Mouse (Mus musculus): ENCODE results near the gene Cmpk1.

Gene Cmpk1

DNA sequence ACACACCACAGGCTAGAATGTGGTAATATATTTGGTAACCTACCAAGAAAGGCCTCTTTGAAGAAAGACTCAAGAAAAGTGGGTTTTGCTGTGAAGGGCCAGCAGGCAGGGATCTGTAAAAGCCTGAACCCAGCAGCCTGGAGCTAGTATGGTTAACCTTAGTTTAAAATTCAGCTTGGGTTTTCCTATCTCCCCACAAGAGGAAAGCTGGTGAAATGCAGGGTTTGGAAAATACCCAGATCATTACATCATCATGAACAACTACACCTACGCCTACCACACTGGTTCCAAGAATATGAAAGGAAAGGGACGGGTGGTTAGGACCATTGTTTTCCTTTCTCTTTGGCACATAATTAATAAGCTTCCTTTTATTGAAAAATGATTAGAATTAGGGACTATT is 28.8 kb downstream of the Cmpk1 start:
- TF ChIP-seq GATA4 (IDR thresholded peaks at IDR 0.05; ENCODE audit: insufficient replicate concordance, low read length) = no peak

GRCm38 (mm10) chr4:114957403-114957802 is 29.6 kb downstream of the Cmpk1 start:
- no peak for TF ChIP-seq GATA4 (IDR thresholded peaks at IDR 0.05; ENCODE audit: insufficient replicate concordance, low read length)

DNA sequence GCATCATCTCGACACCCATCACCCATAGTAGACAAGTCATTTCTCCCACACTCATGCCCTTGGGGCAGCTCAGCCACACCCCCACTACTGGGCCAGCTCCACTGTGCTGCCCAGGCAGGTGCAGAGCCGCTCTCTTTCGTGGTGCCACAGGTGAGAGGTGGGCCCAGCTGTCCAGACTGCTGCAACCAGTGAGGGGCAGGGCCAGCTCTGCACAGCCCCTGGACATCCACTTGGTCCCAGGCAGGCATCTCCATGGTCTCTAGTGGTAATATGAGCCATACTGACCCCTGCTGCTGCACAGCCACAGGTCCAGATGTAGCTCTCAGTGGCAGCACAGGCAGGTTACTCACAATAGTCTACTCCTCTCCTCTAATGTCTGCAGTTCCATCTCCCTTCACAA is 33.9 kb downstream of the Cmpk1 start:
- TF ChIP-seq GATA4 (IDR thresholded peaks at IDR 0.05; ENCODE audit: insufficient replicate concordance, low read length) = no peak

DNA sequence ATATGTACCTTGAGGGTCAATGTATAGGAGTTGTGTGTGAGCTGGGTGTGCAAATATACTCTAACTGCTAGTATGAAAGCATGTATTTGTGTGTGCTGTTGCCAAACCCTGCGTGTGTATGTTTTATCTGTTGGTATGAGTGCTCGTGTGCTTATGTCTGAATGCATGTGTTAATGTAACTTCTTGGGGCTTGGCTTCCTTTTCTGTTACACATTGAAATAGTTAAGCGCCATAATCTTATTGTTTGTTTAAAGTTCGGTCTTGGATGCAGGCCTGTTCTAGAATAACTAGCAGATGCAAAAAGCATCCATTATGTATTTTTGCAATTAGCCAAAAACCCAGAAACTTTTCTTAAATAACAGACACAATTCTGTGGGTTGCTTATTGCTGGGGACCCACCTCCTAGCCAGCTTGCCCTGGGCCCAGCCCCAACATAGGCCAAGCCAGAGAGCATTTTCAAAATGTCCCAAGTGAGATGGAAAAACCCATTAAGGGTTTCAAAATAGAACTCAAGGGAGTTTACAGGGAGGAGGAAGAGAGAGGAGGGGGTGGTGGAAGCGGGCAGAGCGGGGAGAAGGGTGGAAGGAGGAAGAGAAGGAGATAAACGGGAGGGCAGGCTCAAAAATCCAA is 39.1 kb downstream of the Cmpk1 start:
- no peak for TF ChIP-seq GATA4 (IDR thresholded peaks at IDR 0.05; ENCODE audit: insufficient replicate concordance, low read length)

- TF ChIP-seq GATA4 (IDR thresholded peaks at IDR 0.05; ENCODE audit: insufficient replicate concordance, low read length) = no peak
These were observed 39.6 kb downstream of the Cmpk1 start for GRCm38 (mm10) chr4:114947395-114947794.

DNA sequence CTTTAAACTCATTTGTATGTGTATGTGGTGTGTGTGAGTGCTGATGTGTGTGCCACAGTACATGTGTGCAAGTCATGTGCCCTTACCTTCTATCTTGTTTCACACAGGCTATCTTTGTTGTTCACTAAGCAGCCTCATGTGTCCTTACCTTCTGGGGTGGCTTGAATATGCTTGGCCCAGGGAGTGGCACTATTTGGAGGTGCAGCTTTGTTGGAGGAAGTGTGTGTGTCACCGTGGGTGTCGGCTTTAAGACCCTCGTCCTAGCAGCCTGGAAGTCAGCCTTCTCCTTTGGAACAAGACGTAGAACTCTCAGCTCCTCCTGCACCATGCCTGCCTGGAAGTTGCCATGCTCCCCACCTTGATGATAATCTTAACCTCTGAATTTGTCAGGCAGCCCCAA is 40.6 kb downstream of the Cmpk1 start:
- TF ChIP-seq GATA4 (IDR thresholded peaks at IDR 0.05; ENCODE audit: insufficient replicate concordance, low read length) = no peak

GRCm38 (mm10) chr4:114945021-114945420 is 42.0 kb downstream of the Cmpk1 start:
- no peak for TF ChIP-seq GATA4 (IDR thresholded peaks at IDR 0.05; ENCODE audit: insufficient replicate concordance, low read length)

- no peak for TF ChIP-seq GATA4 (IDR thresholded peaks at IDR 0.05; ENCODE audit: insufficient replicate concordance, low read length)
These were observed 44.5 kb downstream of the Cmpk1 start for GRCm38 (mm10) chr4:114942583-114942982.

GRCm38 (mm10) chr4:114942112-114942511 is 44.9 kb downstream of the Cmpk1 start:
- no peak for TF ChIP-seq GATA4 (IDR thresholded peaks at IDR 0.05; ENCODE audit: insufficient replicate concordance, low read length)

DNA sequence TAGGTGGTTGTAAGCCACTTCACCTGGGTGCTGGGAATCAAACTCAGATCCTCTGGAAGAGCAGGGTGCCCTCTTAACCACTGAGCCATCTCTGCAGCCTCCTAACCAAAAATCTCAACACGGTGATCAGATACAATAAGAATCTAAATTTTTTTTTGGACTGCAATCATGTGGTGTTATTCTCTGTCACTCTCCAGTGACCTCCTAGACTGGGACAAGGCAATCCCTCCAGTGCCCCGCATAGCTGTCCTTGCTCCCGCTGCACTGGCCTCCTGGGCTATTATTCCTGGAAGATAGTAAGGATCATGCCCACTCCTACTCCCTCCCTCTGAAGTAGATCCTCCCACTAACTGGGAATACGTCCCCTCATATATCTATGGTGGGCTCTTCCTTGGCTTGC is 45.7 kb downstream of the Cmpk1 start:
- TF ChIP-seq GATA4 (IDR thresholded peaks at IDR 0.05; ENCODE audit: insufficient replicate concordance, low read length) = no peak

- TF ChIP-seq GATA4 (IDR thresholded peaks at IDR 0.05; ENCODE audit: insufficient replicate concordance, low read length) = no peak
These were observed 48.8 kb downstream of the Cmpk1 start for GRCm38 (mm10) chr4:114938248-114938647.

DNA sequence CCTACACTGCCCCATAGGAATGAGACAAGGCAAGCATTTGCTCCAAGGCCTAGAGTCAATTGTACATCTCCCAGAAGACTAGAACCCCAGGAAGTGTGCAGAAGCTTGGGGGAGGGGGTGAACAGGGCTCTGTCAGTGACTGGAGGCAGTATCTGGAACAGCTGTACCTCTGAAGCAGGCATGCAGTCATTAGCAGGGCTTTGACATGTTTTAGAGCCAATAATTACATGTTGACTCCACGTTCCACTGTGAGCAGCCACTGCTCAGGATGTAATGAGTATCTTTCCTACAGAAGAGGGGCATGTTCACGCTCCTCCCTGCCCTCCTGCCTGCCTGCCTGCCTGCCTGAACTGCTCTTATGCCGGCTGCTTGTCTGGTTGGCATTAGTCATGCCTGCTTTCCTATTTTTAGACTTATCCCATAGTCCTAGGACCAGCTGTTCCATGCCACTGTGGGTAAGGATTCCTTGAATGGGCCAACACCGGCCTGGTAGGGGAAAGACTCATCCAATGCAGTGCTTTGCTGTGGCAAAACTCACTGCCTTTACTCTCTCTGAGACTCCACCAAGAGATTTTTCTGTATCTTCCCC is 49.5 kb downstream of the Cmpk1 start:
- TF ChIP-seq GATA4 (IDR thresholded peaks at IDR 0.05; ENCODE audit: insufficient replicate concordance, low read length) = no peak

GRCm38 (mm10) chr4:114934188-114934587 is 52.9 kb downstream of the Cmpk1 start:
- TF ChIP-seq GATA4 (IDR thresholded peaks at IDR 0.05; ENCODE audit: insufficient replicate concordance, low read length) = no peak

DNA sequence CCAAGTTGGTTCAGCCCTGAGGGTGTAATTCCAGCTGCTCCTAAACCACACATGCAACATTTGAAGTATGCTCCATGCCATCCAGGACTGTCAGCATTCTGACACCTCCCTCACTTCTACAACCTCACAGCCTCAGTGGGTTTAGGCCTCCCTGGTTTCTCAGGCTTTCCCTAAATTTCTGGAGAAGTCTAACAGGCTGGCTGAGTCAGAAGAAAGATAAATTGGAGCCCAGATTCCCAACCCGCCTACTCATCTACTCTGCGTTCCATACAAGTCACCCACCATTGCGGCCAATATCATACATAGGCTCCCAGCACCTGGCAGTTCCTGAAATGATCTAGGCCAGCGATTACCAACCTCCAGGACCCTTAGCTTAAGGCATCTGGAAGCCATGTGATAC is 54.3 kb downstream of the Cmpk1 start:
- TF ChIP-seq GATA4 (IDR thresholded peaks at IDR 0.05; ENCODE audit: insufficient replicate concordance, low read length) = no peak

DNA sequence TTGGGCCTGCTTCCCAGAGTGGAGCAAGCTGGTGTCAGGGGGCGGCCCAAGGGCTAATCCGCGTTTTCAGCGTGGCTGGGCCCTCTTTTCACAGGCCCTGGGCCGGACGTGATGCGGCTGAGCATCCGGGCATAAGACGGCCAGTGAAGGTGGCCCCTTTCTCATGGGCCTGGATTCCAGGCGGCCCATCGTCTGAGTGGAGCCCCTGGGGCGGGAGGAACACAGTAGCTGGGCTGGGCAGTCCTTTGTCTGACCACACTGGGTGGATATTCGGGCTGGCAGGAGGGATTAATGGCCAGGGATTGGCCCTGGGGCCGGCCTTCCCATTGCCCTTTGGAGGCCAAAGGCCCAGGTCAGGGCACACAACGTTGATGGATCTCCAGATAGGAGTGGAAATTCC is 57.9 kb downstream of the Cmpk1 start:
- TF ChIP-seq GATA4 (IDR thresholded peaks at IDR 0.05; ENCODE audit: insufficient replicate concordance, low read length) = no peak

GRCm38 (mm10) chr4:114925917-114926312 is 61.1 kb downstream of the Cmpk1 start, which contains the start of gene Foxe3:
Gene Foxe3 (minus strand): TSS chr4:114926013.
- no peak for TF ChIP-seq GATA4 (IDR thresholded peaks at IDR 0.05; ENCODE audit: insufficient replicate concordance, low read length)
